Mouse (Mus musculus): ENCODE results near the gene Eif5a. TPM values are rescaled to one million over a fixed set of nuclear protein-coding genes. Genes with fewer than 3 reads are reported as not detected.

Gene Eif5a
- polyA plus RNA-seq, 1 experiment from 2014 or later, result 975 TPM

DNA sequence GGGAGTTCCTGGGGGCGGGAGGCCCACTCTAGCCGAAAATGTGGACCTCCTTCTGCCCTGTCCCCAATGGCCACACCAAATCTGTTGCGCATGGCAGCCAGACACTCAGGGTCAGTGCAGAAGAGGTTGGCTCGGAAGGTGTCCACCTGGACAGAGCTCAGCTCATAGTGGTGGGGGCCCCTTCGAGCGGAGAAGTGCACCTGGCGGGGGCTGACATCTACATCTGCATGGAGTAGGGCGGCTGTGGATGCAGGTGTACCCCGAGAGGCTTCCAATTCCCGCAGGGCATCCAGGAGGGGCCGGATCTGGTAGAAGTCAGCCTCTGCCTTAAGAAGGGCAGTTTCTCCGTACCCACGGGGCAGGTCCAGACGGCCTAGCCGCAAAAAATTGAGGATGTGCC lies 42.0 kb downstream of the Eif5a start:
- H3K9ac ChIP-seq, result peak overlapping the region; percentile 74
- peaks cover 52% of the 10 kb centered on the region for H3K4me1 ChIP-seq (replicated peaks)
- H3K9me3 ChIP-seq (replicated peaks), result no peaks in the 10 kb centered on the region

DNA sequence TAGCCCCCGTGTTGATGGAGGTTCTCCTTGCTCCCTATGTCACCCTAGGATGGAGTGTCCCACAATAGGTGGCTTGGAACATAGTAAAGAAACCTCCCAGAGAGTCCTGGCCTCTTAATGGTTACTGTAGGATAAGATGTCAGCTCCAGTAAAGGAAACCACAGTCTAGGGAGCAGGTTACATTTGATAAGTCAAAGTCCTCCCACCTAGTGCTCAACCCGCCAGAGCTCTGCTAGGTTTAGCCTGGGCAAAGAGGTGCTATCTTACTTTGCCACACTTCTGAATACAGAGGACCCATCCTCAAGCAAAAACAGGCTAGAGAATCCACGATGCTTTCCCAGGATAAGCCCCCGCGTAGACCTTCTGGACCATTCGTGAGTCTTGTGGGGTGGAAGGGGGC lies 42.8 kb downstream of the Eif5a start:
- peak overlapping the region; percentile 64 for H3K4me3 ChIP-seq
- H3K4me1 ChIP-seq (replicated peaks), result peaks cover 46% of the 10 kb centered on the region

More for the DNA sequence above, 42.0 kb downstream of the Eif5a start:
- peak overlapping the region; percentile 80 for H3K4me2 ChIP-seq
- H3K36me3 ChIP-seq, result no peaks in the 10 kb centered on the region
- ATAC-seq (replicated peaks; ENCODE audit: insufficient number of reproducible peaks, insufficient read depth, low FRiP score, low read depth), result no peak
- peak overlapping the region; percentile 64 for H3K4me3 ChIP-seq
- H3K27ac ChIP-seq, result no peak overlapping the region
- 49% methylated on average over 15 of the region's 15 CpGs for WGBS
- no peaks in the 10 kb centered on the region; the same call in 1 of the 2 replicates for H3K27me3 ChIP-seq

DNA sequence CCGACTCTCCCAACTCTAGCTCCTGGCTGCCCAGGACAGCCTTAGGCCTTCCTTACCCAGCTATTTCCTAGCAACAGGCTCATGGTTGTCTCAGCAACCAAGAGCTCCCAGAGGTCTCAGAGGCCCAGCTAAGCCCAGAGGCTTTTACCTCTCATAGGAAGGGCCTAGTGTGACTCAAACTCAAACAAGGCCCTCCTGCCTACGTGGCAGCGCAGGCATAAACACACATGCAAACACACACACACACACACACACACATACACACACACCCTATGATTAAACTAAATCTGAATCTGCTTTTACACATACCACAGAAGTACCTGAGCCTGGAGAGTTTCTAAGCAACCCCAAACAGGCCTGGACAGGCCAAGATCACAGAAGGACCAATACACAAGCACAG lies 43.4 kb downstream of the Eif5a start:
- H3K27me3 ChIP-seq, result no peaks in the 10 kb centered on the region; the same call in 1 of the 2 replicates
- no peak overlapping the region for H3K4me3 ChIP-seq
- H3K4me2 ChIP-seq, result no peak overlapping the region
- H3K36me3 ChIP-seq, result no peaks in the 10 kb centered on the region
- H3K9ac ChIP-seq, result no peak overlapping the region
- 87% methylated on average over 3 of the region's 3 CpGs for WGBS
- no peaks in the 10 kb centered on the region for H3K9me3 ChIP-seq (replicated peaks)
- H3K4me1 ChIP-seq (replicated peaks), result peaks cover 46% of the 10 kb centered on the region
- ATAC-seq (replicated peaks; ENCODE audit: insufficient number of reproducible peaks, insufficient read depth, low FRiP score, low read depth), result no peak
- H3K27ac ChIP-seq, result no peak overlapping the region

More for the DNA sequence above, 42.8 kb downstream of the Eif5a start:
- no peak for ATAC-seq (replicated peaks; ENCODE audit: insufficient number of reproducible peaks, insufficient read depth, low FRiP score, low read depth)
- WGBS, result 83% methylated on average over 6 of the region's 6 CpGs
- H3K4me2 ChIP-seq, result peak overlapping the region; percentile 80
- no peak overlapping the region for H3K27ac ChIP-seq
- H3K9me3 ChIP-seq (replicated peaks), result no peaks in the 10 kb centered on the region
- no peaks in the 10 kb centered on the region; the same call in 1 of the 2 replicates for H3K27me3 ChIP-seq
- H3K9ac ChIP-seq, result no peak overlapping the region
- H3K36me3 ChIP-seq, result no peaks in the 10 kb centered on the region

DNA sequence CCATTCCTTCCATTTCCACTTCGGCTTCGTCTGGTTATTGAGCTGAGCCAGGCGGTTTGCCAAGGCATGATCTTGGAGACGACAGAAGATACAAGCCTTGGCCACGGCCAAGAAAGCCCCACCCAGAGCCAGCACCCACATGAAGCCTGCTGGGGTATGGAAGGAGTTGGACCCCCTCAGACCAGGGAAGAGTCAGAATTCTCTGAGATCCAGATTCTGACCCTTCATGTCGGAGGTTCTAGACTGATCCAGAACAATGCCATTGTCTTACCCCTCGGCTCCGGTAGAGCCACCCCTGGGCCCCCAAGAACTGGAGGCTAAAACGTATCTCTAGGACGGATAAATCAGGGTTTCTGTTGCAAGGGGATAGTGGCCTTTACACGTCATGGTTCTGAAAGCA lies 43.9 kb downstream of the Eif5a start, which contains the start of gene Tmem95:
Gene Tmem95 (minus strand): TSS at position 141 of the 400 bp plus-strand sequence.
- Histone ChIP-seq H3K27me3 (no peaks in the 10 kb centered on the region; the same call in 1 of the 2 replicates), H3K36me3 (no peaks in the 10 kb centered on the region), H3K9ac (0 out of 2 replicates have a peak within 1 kb of the TSS, but pooled peaks have one; percentile 3), H3K9me3 (replicated peaks) (no peaks in the 10 kb centered on the region), H3K4me3 (peak within 1 kb of the TSS; percentile 64), H3K4me2 (peak within 1 kb of the TSS; percentile 53), H3K27ac (peak within 1 kb of the TSS; percentile 66; the same call in 1 of the 2 replicates), H3K4me1 (replicated peaks) (peaks cover 46% of the 10 kb centered on the region)
- 79% methylated on average over 11 of the region's 11 CpGs for WGBS
- ATAC-seq (replicated peaks; ENCODE audit: insufficient number of reproducible peaks, insufficient read depth, low FRiP score, low read depth), result no peak

DNA sequence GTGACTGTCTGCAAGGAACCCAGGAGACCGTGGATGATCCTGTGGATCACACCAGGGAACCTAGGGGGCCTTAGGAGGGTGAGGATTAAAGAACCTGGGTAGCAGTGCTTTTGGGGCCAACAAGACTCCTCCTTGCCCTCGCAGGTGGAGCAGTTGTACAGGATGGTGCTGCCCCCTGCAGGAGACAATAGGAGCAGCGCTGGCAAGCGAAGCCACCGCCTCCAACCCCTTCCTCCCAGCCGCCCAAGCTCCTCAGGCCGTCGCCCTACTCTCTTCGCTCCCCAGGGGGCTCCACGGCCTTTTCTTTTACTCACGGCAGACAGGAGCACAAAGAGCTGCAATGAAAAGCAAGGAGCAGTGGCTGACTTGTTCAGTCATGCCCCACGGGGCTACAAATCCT lies 44.9 kb downstream of the Eif5a start:
- Histone ChIP-seq H3K9ac (0 out of 2 replicates have a peak overlapping the region, but pooled peaks have one; percentile 3), H3K4me3 (peak overlapping the region; percentile 18), H3K4me1 (replicated peaks) (peaks cover 42% of the 10 kb centered on the region), H3K27ac (peak overlapping the region; percentile 66), H3K4me2 (peak overlapping the region; percentile 53), H3K27me3 (no peaks in the 10 kb centered on the region), H3K36me3 (no peaks in the 10 kb centered on the region), H3K9me3 (replicated peaks) (no peaks in the 10 kb centered on the region)
- WGBS, result 3% methylated on average over 12 of the region's 12 CpGs
- peak; percentile 11; the same call in 1 of the 2 replicates for ATAC-seq (replicated peaks; ENCODE audit: insufficient number of reproducible peaks, insufficient read depth, low FRiP score, low read depth)

DNA sequence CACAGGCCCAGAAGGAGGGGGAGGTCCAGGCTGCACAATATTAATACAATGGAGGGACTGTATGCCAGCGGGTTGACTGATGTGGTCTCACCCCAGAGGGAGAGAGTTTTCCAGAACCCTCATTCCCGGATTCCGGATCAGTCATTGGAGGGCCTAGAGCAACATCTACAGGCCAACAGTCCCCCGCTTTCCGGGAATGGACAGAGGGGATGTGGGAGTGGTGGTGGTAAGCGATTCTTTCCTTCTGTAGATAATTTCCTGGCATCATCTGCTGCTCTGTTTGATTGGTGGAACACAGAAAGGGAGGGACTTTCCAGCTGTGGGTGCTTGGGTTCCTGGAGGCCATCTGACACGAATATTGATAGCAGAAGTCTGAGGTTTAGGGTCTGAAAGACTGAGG lies 45.6 kb downstream of the Eif5a start:
- WGBS, result 45% methylated on average over 7 of the region's 7 CpGs
- H3K9me3 ChIP-seq (replicated peaks), result no peaks in the 10 kb centered on the region
- H3K27ac ChIP-seq, result peak overlapping the region; percentile 66
- H3K36me3 ChIP-seq, result no peaks in the 10 kb centered on the region
- no peak overlapping the region for H3K4me3 ChIP-seq
- H3K4me1 ChIP-seq (replicated peaks), result peaks cover 37% of the 10 kb centered on the region
- H3K27me3 ChIP-seq, result no peaks in the 10 kb centered on the region
- no peak overlapping the region for H3K9ac ChIP-seq
- peak; percentile 36; the same call in 1 of the 2 replicates for ATAC-seq (replicated peaks; ENCODE audit: insufficient number of reproducible peaks, insufficient read depth, low FRiP score, low read depth)
- peak overlapping the region; percentile 53; the same call in 1 of the 2 replicates for H3K4me2 ChIP-seq

DNA sequence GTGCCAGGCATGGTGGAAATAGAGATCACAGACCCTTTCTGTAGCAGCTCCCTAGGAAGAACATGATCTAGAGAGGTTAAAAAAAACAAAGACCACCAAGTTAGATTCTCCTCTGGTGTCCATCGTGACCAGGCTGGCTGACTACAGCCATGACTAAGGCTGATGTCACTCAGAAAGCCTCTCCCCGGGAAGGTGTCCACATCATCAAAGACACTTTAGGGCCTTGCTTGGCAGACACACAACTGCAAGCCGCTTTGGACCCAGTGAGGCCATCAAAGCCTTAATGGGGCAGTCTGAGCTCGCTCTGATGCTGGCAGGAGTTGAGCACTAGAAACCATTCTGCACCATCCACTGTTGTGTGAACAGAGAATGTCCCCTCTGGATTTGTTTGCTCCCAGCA lies 49.3 kb downstream of the Eif5a start:
- no peak overlapping the region for H3K4me3 ChIP-seq
- H3K27me3 ChIP-seq, result no peaks in the 10 kb centered on the region
- ATAC-seq (replicated peaks; ENCODE audit: insufficient number of reproducible peaks, insufficient read depth, low FRiP score, low read depth), result no peak
- H3K9ac ChIP-seq, result no peak overlapping the region
- WGBS, result 79% methylated on average over 4 of the region's 4 CpGs
- no peak overlapping the region for H3K4me2 ChIP-seq
- no peak overlapping the region for H3K27ac ChIP-seq
- H3K36me3 ChIP-seq, result no peaks in the 10 kb centered on the region
- no peaks in the 10 kb centered on the region for H3K9me3 ChIP-seq (replicated peaks)
- H3K4me1 ChIP-seq (replicated peaks), result peaks cover 19% of the 10 kb centered on the region

DNA sequence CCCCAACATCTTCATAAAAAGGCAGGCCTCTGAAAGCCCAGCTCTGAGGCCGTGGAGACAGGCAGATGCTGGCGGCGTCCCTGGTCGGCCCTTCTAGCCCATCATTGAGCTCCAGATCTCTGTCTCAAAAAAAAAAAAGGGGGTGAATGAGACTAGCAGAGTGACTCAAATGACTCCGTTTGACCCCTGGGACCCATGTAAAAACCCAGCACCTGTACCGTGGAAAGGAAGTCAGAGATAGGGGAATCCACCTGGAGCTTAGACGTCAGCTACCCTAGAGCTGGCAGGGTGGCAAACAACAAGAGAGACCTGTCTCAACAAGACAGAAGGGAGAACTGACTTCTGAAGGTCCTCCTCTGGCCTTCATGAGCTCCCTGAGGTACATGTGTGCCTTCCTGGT lies 49.9 kb downstream of the Eif5a start:
- H3K4me2 ChIP-seq, result no peak overlapping the region
- no peaks in the 10 kb centered on the region for H3K9me3 ChIP-seq (replicated peaks)
- H3K27ac ChIP-seq, result no peak overlapping the region
- H3K27me3 ChIP-seq, result no peaks in the 10 kb centered on the region
- H3K4me1 ChIP-seq (replicated peaks), result peaks cover 13% of the 10 kb centered on the region
- no peak for ATAC-seq (replicated peaks; ENCODE audit: insufficient number of reproducible peaks, insufficient read depth, low FRiP score, low read depth)
- no peak overlapping the region for H3K9ac ChIP-seq
- WGBS, result 83% methylated on average over 7 of the region's 7 CpGs
- H3K36me3 ChIP-seq, result no peaks in the 10 kb centered on the region
- H3K4me3 ChIP-seq, result no peak overlapping the region

DNA sequence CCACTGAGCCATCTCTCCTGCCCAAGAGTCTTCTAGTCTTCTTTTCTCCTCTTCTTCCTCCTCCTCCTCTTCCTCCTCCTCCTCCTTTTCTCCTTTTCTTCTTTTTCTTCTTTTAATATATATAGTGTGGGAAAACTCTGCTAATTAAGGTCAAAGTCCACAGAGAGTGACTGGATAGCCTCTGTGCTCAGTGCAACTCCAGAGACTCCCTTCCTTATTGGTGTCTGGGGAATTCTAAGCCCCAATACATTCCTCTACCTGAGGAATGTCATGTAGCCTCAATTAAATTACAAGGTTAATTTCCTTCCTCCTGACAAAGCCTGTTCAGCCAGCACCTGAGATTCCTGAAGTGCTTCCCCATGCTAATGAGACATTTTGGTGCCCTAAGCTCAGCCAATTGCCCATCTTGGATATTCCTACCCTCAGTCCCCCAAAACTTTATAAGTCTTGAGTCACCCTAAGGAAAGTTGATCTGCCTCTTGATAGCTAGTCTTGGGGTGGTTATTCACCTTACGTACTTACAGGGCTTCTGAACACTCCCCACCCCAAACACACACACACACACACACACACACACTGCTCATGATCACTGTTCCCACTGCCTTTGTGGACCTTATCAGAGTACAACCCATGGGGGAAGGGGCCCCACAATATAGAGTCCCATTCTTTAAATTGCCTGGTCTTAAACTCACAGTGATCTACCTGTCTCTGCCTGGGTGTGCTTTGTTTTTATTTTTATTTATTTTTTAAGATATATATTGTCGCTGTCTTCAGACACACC lies 51.3 kb downstream of the Eif5a start:
- H3K36me3 ChIP-seq, result no peaks in the 10 kb centered on the region
- H3K27ac ChIP-seq, result no peak overlapping the region
- 0 out of 2 replicates have a peak, but pooled peaks cover under 1% of the 10 kb centered on the region for H3K4me1 ChIP-seq (replicated peaks)
- H3K4me3 ChIP-seq, result no peak overlapping the region
- H3K9me3 ChIP-seq (replicated peaks), result no peaks in the 10 kb centered on the region
- ATAC-seq (replicated peaks; ENCODE audit: insufficient number of reproducible peaks, insufficient read depth, low FRiP score, low read depth), result no peak
- H3K27me3 ChIP-seq, result no peaks in the 10 kb centered on the region
- no peak overlapping the region for H3K4me2 ChIP-seq
- no peak overlapping the region for H3K9ac ChIP-seq
- 90% methylated on average over 2 of the region's 2 CpGs for WGBS

DNA sequence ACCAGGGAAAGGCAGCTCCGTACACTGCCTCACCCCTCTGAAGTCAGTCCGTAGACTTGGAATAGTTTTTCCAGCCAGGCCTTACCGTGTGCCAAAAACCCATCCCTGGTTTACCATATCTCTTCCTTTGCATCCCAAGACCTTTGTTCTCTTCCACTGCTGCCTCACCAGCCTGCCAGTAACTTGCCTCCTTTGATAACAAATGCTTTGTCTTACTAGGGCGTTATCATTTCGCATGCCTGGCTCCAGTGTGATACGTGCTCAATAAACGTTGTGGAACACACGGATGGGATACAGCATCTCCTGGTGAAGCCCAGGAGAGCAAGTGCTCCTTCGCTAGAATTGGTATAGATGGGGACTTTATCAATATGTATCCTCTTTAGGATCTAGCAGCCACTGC lies 54.4 kb downstream of the Eif5a start:
- Histone ChIP-seq H3K4me2 (no peak overlapping the region), H3K4me1 (replicated peaks) (peaks cover 4% of the 10 kb centered on the region), H3K9ac (no peak overlapping the region), H3K27ac (no peak overlapping the region), H3K9me3 (replicated peaks) (no peaks in the 10 kb centered on the region), H3K4me3 (no peak overlapping the region), H3K36me3 (no peaks in the 10 kb centered on the region), H3K27me3 (no peaks in the 10 kb centered on the region)
- ATAC-seq (replicated peaks; ENCODE audit: insufficient number of reproducible peaks, insufficient read depth, low FRiP score, low read depth), result 0 out of 2 replicates have a peak, but pooled peaks have one; percentile 14
- WGBS, result 45% methylated on average over 9 of the region's 9 CpGs

All from heart, embryonic 15.5 days (tissue).